Mouse (Mus musculus) splenic B cell, adult 2 months (primary cell): ENCODE results near the gene Pip4k2a.

Source experiments
- DNase-seq: peaks from one replicate; pipeline ENCODE4 v3.0.0-alpha.2; 2011; ENCODE audit warnings: low read depth, low spot score
- H3K27me3 ChIP-seq: 2 replicates; pipeline ENCODE4 v1.6.1; 2012; ENCODE audit warnings: mild to moderate bottlenecking, low read length, moderate library complexity, mixed read lengths; ENCODE audit not compliant: control insufficient read depth, poor library complexity, insufficient read depth, severe bottlenecking
- H3K36me3 ChIP-seq: 2 replicates; pipeline ENCODE4 v1.6.1; 2012; ENCODE audit warnings: mild to moderate bottlenecking, low read length, moderate library complexity, mixed read lengths; ENCODE audit not compliant: control insufficient read depth, poor library complexity, insufficient read depth, severe bottlenecking

The Pip4k2a gene

DNA sequence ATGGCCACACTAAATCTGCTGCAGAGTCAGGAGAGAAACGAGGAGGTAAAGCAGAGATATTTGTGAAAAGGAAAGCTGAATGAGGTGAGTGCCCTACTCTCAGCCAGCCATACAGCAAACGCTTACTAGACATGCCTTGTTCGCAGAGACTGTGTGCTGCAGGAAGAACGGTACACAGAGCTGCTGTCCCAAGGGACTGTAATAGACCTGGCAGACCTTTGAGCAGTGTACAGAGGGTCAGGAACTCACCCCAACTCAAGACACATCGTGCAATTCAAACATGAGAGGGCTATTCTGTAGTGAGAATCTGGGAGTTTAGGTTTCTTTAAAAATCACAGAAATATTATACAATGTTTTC, 183.5 kb downstream of the Pip4k2a start:
- peak; percentile 49 for DNase-seq
- H3K36me3 ChIP-seq, result no peaks in the 10 kb centered on the region
- H3K27me3 ChIP-seq, result no peaks in the 10 kb centered on the region

GRCm38 (mm10) chr2:18813683-18814446, 184.1 kb downstream of the Pip4k2a start:
- no peak for DNase-seq
- Histone ChIP-seq H3K36me3 (no peaks in the 10 kb centered on the region), H3K27me3 (no peaks in the 10 kb centered on the region)

DNA sequence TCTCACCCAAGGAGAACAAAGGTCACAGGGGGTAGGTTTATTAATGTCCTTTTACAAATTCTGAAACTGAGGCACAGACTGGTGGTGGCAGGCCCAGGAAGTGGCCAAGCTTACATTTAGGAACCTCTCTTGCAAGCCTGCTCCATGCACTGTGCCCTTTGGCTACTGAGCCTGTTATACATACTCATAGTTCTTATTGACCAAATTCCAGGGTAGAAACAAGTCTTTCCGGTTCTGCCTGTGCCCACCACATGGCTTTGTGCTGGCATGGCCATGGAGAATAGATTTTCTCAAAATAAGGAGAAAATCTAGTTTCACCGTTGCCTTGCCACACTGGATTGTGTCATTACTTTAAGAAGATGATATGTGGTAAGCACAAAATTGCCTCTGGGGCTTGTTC, 190.0 kb downstream of the Pip4k2a start:
- Histone ChIP-seq H3K27me3 (no peaks in the 10 kb centered on the region), H3K36me3 (no peaks in the 10 kb centered on the region)
- DNase-seq, result no peak

DNA sequence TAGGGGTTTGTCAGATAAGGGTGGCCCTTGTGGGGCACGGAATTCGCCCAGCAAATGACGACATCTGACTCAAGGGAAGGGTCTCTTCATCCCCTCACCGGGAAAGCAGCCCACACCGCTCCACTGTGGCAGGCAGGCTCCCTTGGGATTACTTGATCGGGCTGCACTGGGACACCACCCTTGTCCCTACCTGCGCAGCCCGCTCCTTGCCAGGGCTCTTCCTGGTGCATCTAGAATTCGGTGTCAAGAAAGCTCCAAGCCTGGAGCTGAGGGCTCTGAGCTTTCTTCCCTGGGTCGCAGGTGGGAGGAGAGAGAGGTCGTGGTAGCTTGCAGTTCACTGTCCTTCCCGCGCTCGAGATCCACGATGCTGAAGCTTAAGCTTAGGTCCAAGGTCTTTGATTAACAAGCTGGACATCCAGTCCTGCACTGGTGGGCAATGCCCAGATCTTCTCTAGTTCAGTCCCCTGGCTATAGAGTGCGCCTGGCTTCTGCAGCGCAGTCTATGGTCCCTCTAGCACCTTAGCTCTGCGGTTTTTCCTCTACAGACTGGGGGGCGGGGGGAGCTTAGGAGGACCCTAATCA, 196.6 kb downstream of the Pip4k2a start:
- no peak for DNase-seq
- no peaks in the 10 kb centered on the region for H3K36me3 ChIP-seq
- H3K27me3 ChIP-seq, result 0 out of 2 replicates have a peak, but pooled peaks cover 2% of the 10 kb centered on the region

DNA sequence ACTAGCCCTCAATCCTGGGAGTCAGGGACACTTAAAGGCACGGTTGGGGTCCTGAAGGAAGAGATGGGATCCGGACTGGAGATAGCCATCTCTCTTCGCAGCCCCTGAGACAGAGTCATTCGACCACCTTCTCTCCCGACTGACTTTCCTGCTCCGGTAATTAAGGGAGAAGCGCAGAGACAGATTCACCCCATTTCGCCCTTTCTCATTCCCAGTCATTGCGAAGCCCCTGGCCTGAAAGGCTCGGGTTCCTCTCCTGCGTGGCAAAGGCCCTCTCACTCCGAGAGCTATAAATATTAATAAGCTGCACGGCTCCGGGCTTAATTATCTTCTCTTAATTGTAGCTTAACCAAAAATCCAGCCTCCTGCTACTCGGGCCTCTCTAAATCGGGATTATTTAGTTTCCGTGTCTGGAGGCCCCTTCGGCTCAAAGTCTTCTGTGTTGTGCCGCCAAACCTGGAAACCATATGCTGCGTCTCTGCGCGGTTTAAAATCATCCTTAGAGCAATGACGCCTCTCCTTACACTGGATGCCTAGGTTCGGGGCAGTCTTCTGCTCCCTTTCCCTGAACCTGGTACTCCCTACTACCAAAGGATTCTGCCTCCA, 197.2 kb downstream of the Pip4k2a start:
- Histone ChIP-seq H3K36me3 (no peaks in the 10 kb centered on the region), H3K27me3 (0 out of 2 replicates have a peak, but pooled peaks cover 2% of the 10 kb centered on the region)
- peak; percentile 19 for DNase-seq

- DNase-seq, result peak; percentile 64
- Histone ChIP-seq H3K36me3 (no peaks in the 10 kb centered on the region), H3K27me3 (0 out of 2 replicates have a peak, but pooled peaks cover 2% of the 10 kb centered on the region)
These were observed 197.8 kb downstream of the Pip4k2a start for GRCm38 (mm10) chr2:18799966-18800645.

GRCm38 (mm10) chr2:18799265-18799965, 198.5 kb downstream of the Pip4k2a start:
- H3K27me3 ChIP-seq, result 0 out of 2 replicates have a peak, but pooled peaks cover 2% of the 10 kb centered on the region
- no peaks in the 10 kb centered on the region for H3K36me3 ChIP-seq
- DNase-seq, result peak; percentile 62

DNA sequence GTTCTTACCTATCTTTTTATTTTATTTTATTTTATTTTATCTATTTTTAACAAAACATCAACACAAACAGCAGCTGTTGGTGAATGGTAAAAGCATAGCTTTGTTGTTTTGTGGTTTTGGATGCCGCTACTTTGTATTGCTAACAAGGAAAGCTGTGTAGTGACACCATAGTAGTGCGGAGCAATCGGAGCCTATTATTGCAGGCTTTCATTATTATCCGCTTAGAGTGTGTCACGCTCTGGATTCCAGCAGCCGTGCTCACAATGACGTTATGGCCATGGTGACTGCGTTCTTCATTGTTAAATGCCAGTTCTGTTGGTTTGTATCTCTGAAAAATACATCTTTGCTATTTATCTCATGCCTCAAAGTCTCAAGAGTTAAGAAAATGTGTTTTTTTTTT, 200.2 kb downstream of the Pip4k2a start:
- H3K27me3 ChIP-seq, result 0 out of 2 replicates have a peak, but pooled peaks cover 2% of the 10 kb centered on the region
- no peak for DNase-seq
- no peaks in the 10 kb centered on the region for H3K36me3 ChIP-seq

GRCm38 (mm10) chr2:18794261-18794660, 203.7 kb downstream of the Pip4k2a start:
- H3K27me3 ChIP-seq, result no peaks in the 10 kb centered on the region
- no peak for DNase-seq
- no peaks in the 10 kb centered on the region for H3K36me3 ChIP-seq
